Mouse (Mus musculus) intestine, embryonic 15.5 days (tissue): ENCODE results near the gene Dad1. TPM values are rescaled to one million over a fixed set of nuclear protein-coding genes. Genes with fewer than 3 reads are reported as not detected.

Experiments used
- ATAC-seq: fragments of 200-750 bp; cut with Nextera tagmentation; 2 replicates; pipeline ENCODE4 v1.8.0; 2017; ENCODE audit warnings: moderate TSS enrichment, moderate library complexity
- H3K27ac ChIP-seq: fragments of 300-500 bp; sonication (generic); 2 replicates; pipeline ENCODE4 v1.5.1; 2015; ENCODE audit warnings: mild to moderate bottlenecking, inconsistent platforms
- H3K27me3 ChIP-seq: fragments of 300-500 bp; sonication (generic); replicated peaks from 2 replicates; pipeline ENCODE4 v1.6.1; 2015; ENCODE audit warnings: inconsistent platforms
- H3K36me3 ChIP-seq: fragments of 300-500 bp; sonication (generic); 2 replicates; pipeline ENCODE4 v1.6.1; 2015; ENCODE audit warnings: inconsistent platforms
- H3K4me1 ChIP-seq: fragments of 300-500 bp; sonication (generic); replicated peaks from 2 replicates; pipeline ENCODE4 v1.6.1; 2015; ENCODE audit warnings: inconsistent platforms
- H3K4me2 ChIP-seq: fragments of 300-500 bp; sonication (generic); replicated peaks from 2 replicates; pipeline ENCODE4 v1.6.1; 2015; ENCODE audit warnings: mild to moderate bottlenecking, inconsistent platforms
- H3K4me3 ChIP-seq: fragments of 300-500 bp; sonication (generic); replicated peaks from 2 replicates; pipeline ENCODE4 v1.5.1; 2015; ENCODE audit warnings: inconsistent platforms
- H3K9ac ChIP-seq: fragments of 300-500 bp; sonication (generic); 2 replicates; pipeline ENCODE4 v1.6.1; 2015; ENCODE audit warnings: inconsistent platforms
- H3K9me3 ChIP-seq: fragments of 300-500 bp; sonication (generic); 2 replicates; pipeline ENCODE4 v1.6.1; 2016; ENCODE audit warnings: inconsistent platforms
- WGBS: fragments of 180-500 bp; shearing (Covaris S2); methylation state at CpG from one replicate; pipeline ENCODE4 v1.1.7; 2015; 5-methylcytosine and 5-hydroxymethylcytosine counted together
- polyA plus RNA-seq: library from polyadenylated mRNA; unstranded; fragments of >200 nt; fragmentation: Nextera tagmentation; extraction: Ambion mirVana; gene quantifications from 2 replicates; pipeline ENCODE4 v1.2.1, GENCODE M21; 2015

Dad1 gene
- polyA plus RNA-seq, 1 experiment from 2014 or later: 450 TPM

GRCm38 (mm10) chr14:54240542-54240941 lies 13.4 kb downstream of the Dad1 start:
- Histone ChIP-seq H3K36me3 (peaks cover 28% of the 10 kb centered on the region), H3K27ac (no peak overlapping the region), H3K9me3 (no peaks in the 10 kb centered on the region), H3K9ac (no peak overlapping the region), H3K27me3 (no peaks in the 10 kb centered on the region), H3K4me2 (no peak overlapping the region), H3K4me3 (no peak overlapping the region), H3K4me1 (0 out of 2 replicates have a peak, but pooled peaks cover 3% of the 10 kb centered on the region)
- ATAC-seq: no peak
- 89% methylated on average over 5 of the region's 5 CpGs for whole genome bisulfite sequencing

GRCm38 (mm10) chr14:54239002-54239736 lies 14.7 kb downstream of the Dad1 start:
- 17% methylated on average over 7 of the region's 7 CpGs for WGBS
- peak; percentile 67 for ATAC-seq
- no peaks in the 10 kb centered on the region for H3K9me3 ChIP-seq
- H3K9ac ChIP-seq: no peak overlapping the region
- H3K27ac ChIP-seq: no peak overlapping the region
- no peak overlapping the region for H3K4me2 ChIP-seq
- peaks cover 33% of the 10 kb centered on the region for H3K36me3 ChIP-seq
- H3K4me3 ChIP-seq: no peak overlapping the region
- 0 out of 2 replicates have a peak, but pooled peaks cover 3% of the 10 kb centered on the region for H3K4me1 ChIP-seq
- H3K27me3 ChIP-seq: no peaks in the 10 kb centered on the region

GRCm38 (mm10) chr14:54236881-54237280 lies 17.0 kb downstream of the Dad1 start:
- H3K27ac ChIP-seq: no peak overlapping the region
- 84% methylated on average over 5 of the region's 5 CpGs for WGBS
- no peak overlapping the region for H3K4me3 ChIP-seq
- ATAC-seq: no peak
- peaks cover 19% of the 10 kb centered on the region for H3K36me3 ChIP-seq
- H3K4me2 ChIP-seq: no peak overlapping the region
- H3K27me3 ChIP-seq: no peaks in the 10 kb centered on the region
- H3K4me1 ChIP-seq: peaks cover 12% of the 10 kb centered on the region; the same call in 1 of the 2 replicates
- no peak overlapping the region for H3K9ac ChIP-seq
- H3K9me3 ChIP-seq: no peaks in the 10 kb centered on the region

GRCm38 (mm10) chr14:54235825-54236540 lies 17.9 kb downstream of the Dad1 start:
- Histone ChIP-seq H3K36me3 (peaks cover 10% of the 10 kb centered on the region; the same call in 1 of the 2 replicates), H3K9me3 (no peaks in the 10 kb centered on the region), H3K27ac (no peak overlapping the region), H3K27me3 (no peaks in the 10 kb centered on the region), H3K9ac (no peak overlapping the region), H3K4me2 (no peak overlapping the region), H3K4me1 (peaks cover 16% of the 10 kb centered on the region), H3K4me3 (no peak overlapping the region)
- no peak for ATAC-seq
- 87% methylated on average over 5 of the region's 5 CpGs for WGBS

GRCm38 (mm10) chr14:54234231-54235040 lies 19.5 kb downstream of the Dad1 start:
- no peak overlapping the region for H3K4me2 ChIP-seq
- no peak for ATAC-seq
- H3K27me3 ChIP-seq: no peaks in the 10 kb centered on the region
- 76% methylated on average over 20 of the region's 20 CpGs for WGBS
- no peak overlapping the region for H3K4me3 ChIP-seq
- no peaks in the 10 kb centered on the region for H3K9me3 ChIP-seq
- H3K36me3 ChIP-seq: peaks cover 6% of the 10 kb centered on the region; the same call in 1 of the 2 replicates
- peak overlapping the region; percentile 73 for H3K27ac ChIP-seq
- no peak overlapping the region for H3K9ac ChIP-seq
- H3K4me1 ChIP-seq: peaks cover 20% of the 10 kb centered on the region

GRCm38 (mm10) chr14:54233559-54234143 lies 20.3 kb downstream of the Dad1 start:
- peak overlapping the region; percentile 73 for H3K27ac ChIP-seq
- no peak for ATAC-seq
- 52% methylated on average over 16 of the region's 16 CpGs for WGBS
- no peak overlapping the region for H3K9ac ChIP-seq
- H3K4me1 ChIP-seq: peaks cover 27% of the 10 kb centered on the region
- H3K4me3 ChIP-seq: no peak overlapping the region
- H3K9me3 ChIP-seq: no peaks in the 10 kb centered on the region
- H3K4me2 ChIP-seq: peak overlapping the region; percentile 24
- no peaks in the 10 kb centered on the region for H3K27me3 ChIP-seq
- peaks cover 6% of the 10 kb centered on the region; the same call in 1 of the 2 replicates for H3K36me3 ChIP-seq

- H3K27ac ChIP-seq: peak overlapping the region; percentile 73
- H3K4me1 ChIP-seq: peaks cover 32% of the 10 kb centered on the region
- 5% methylated on average over 9 of the region's 9 CpGs for WGBS
- ATAC-seq: peak; percentile 68
- H3K27me3 ChIP-seq: no peaks in the 10 kb centered on the region
- H3K4me3 ChIP-seq: no peak overlapping the region; the same call in 1 of the 2 replicates
- H3K9ac ChIP-seq: no peak overlapping the region
- no peaks in the 10 kb centered on the region for H3K9me3 ChIP-seq
- H3K4me2 ChIP-seq: peak overlapping the region; percentile 24
- peaks cover 6% of the 10 kb centered on the region; the same call in 1 of the 2 replicates for H3K36me3 ChIP-seq
Measured at GRCm38 (mm10) chr14:54232811-54233558, 20.9 kb downstream of the Dad1 start.

GRCm38 (mm10) chr14:54232143-54232542 lies 21.8 kb downstream of the Dad1 start:
- Histone ChIP-seq H3K27me3 (no peaks in the 10 kb centered on the region), H3K9me3 (no peaks in the 10 kb centered on the region), H3K36me3 (peaks cover 6% of the 10 kb centered on the region; the same call in 1 of the 2 replicates), H3K27ac (peak overlapping the region; percentile 34), H3K4me2 (no peak overlapping the region), H3K4me1 (peaks cover 39% of the 10 kb centered on the region), H3K9ac (no peak overlapping the region), H3K4me3 (no peak overlapping the region)
- ATAC-seq: peak; percentile 73
- WGBS: 49% methylated on average over 9 of the region's 9 CpGs

- Histone ChIP-seq H3K4me2 (peak overlapping the region; percentile 38), H3K27me3 (no peaks in the 10 kb centered on the region), H3K9me3 (no peaks in the 10 kb centered on the region), H3K9ac (no peak overlapping the region), H3K36me3 (peaks cover 6% of the 10 kb centered on the region; the same call in 1 of the 2 replicates), H3K4me1 (peaks cover 43% of the 10 kb centered on the region), H3K27ac (0 out of 2 replicates have a peak overlapping the region, but pooled peaks have one; percentile 34), H3K4me3 (no peak overlapping the region)
- ATAC-seq: no peak
- 59% methylated on average over 21 of the region's 21 CpGs for WGBS
Measured at GRCm38 (mm10) chr14:54231176-54231956, 22.5 kb downstream of the Dad1 start.

- Histone ChIP-seq H3K4me2 (peak overlapping the region; percentile 38; the same call in 1 of the 2 replicates), H3K9ac (no peak overlapping the region), H3K27ac (no peak overlapping the region), H3K9me3 (no peaks in the 10 kb centered on the region), H3K36me3 (peaks cover 6% of the 10 kb centered on the region; the same call in 1 of the 2 replicates), H3K4me3 (no peak overlapping the region), H3K4me1 (peaks cover 43% of the 10 kb centered on the region), H3K27me3 (no peaks in the 10 kb centered on the region)
- WGBS: 72% methylated on average over 14 of the region's 14 CpGs
- no peak for ATAC-seq
Measured at GRCm38 (mm10) chr14:54230638-54231150, 23.2 kb downstream of the Dad1 start.
